Mouse (Mus musculus) thymus, postnatal 0 days (tissue): ENCODE measurements around the gene Vmo1. TPM values are rescaled to one million over a fixed set of nuclear protein-coding genes. Genes with fewer than 3 reads are reported as not detected.
"Not testable (repeated sequence)": the region's sequence is repeated elsewhere in the genome, so short reads cannot be mapped to it uniquely, and the experiment has no call there.

Source experiments
- DNase-seq: peaks from one replicate; pipeline ENCODE4 v3.0.0-alpha.2; 2015; ENCODE audit warnings: low spot score
- polyA plus RNA-seq: library from polyadenylated mRNA; unstranded; fragments of >200 nt; fragmentation: Nextera tagmentation; extraction: Ambion mirVana; gene quantifications from 2 replicates; pipeline ENCODE4 v1.2.1, GENCODE M21; 2015

Vmo1 gene
- 11.6 and 13.7 TPM in 2 replicates for polyA plus RNA-seq

GRCm38 (mm10) chr11:70514288-70514687, at the start of gene Vmo1:
Gene Vmo1 (minus strand): TSS chr11:70514616.
- no peak for DNase-seq

GRCm38 (mm10) chr11:70563470-70564275, 49.3 kb upstream of the Vmo1 start:
- DNase-seq: peak; percentile 52

GRCm38 (mm10) chr11:70562995-70563469, 48.6 kb upstream of the Vmo1 start:
- DNase-seq: no peak

- DNase-seq: peak; percentile 93
These were observed 48.0 kb upstream of the Vmo1 start, which contains the start of gene Mink1 for GRCm38 (mm10) chr11:70562287-70562994. Gene Mink1 (plus strand): TSS chr11:70562881.

- DNase-seq: no peak
These were observed 47.5 kb upstream of the Vmo1 start for GRCm38 (mm10) chr11:70561937-70562286.

GRCm38 (mm10) chr11:70557545-70557944, 43.1 kb upstream of the Vmo1 start:
- DNase-seq: no peak

GRCm38 (mm10) chr11:70553940-70554339, 39.5 kb upstream of the Vmo1 start:
- DNase-seq: no peak

GRCm38 (mm10) chr11:70551526-70551925, 37.1 kb upstream of the Vmo1 start:
- no peak for DNase-seq

GRCm38 (mm10) chr11:70544496-70544895, 30.1 kb upstream of the Vmo1 start:
- no peak for DNase-seq

GRCm38 (mm10) chr11:70541415-70541814, 27.0 kb upstream of the Vmo1 start:
- DNase-seq: no peak

GRCm38 (mm10) chr11:70540928-70541327, 26.5 kb upstream of the Vmo1 start:
- DNase-seq: no peak

- peak; percentile 84 for DNase-seq
These were observed 25.6 kb upstream of the Vmo1 start, which contains the start of gene Pld2 for GRCm38 (mm10) chr11:70539877-70540587. Gene Pld2 (plus strand): TSS chr11:70540064.

- DNase-seq: no peak
These were observed 25.0 kb upstream of the Vmo1 start for GRCm38 (mm10) chr11:70539423-70539822.

GRCm38 (mm10) chr11:70532839-70533238, 18.4 kb upstream of the Vmo1 start, which contains the start of gene Gm40193:
Gene Gm40193 (minus strand): TSS chr11:70532939.
- DNase-seq: no peak

GRCm38 (mm10) chr11:70531065-70531464, 16.6 kb upstream of the Vmo1 start:
- not testable (repeated sequence) for DNase-seq

GRCm38 (mm10) chr11:70528610-70529009, 14.2 kb upstream of the Vmo1 start:
- no peak for DNase-seq

GRCm38 (mm10) chr11:70526211-70526610, 11.8 kb upstream of the Vmo1 start:
- no peak for DNase-seq

- DNase-seq: no peak
These were observed 11.3 kb upstream of the Vmo1 start for GRCm38 (mm10) chr11:70525726-70526125.

GRCm38 (mm10) chr11:70525184-70525678, 10.8 kb upstream of the Vmo1 start, which contains the start of gene Psmb6:
Gene Psmb6 (plus strand): TSS chr11:70525367.
- DNase-seq: peak; percentile 96

GRCm38 (mm10) chr11:70524782-70525181, 10.4 kb upstream of the Vmo1 start:
- DNase-seq: no peak

GRCm38 (mm10) chr11:70523306-70523989, 9.0 kb upstream of the Vmo1 start:
- DNase-seq: not testable (repeated sequence)
